ENCODE assay signal across 8 mouse cellular contexts in genomic region chr9:72628591-72628990, GRCm38 (mm10). TPM values are rescaled to one million over a fixed set of nuclear protein-coding genes. Genes with fewer than 3 reads are reported as not detected.
DNase-seq lines count a peak whose midpoint lies in the region; ATAC-seq and TF ChIP-seq lines count a peak whose summit lies in the region.

No protein-coding gene starts in this region.

- H3K36me3 ChIP-seq in intestine, embryonic 14.5 days (ENCODE audit: control insufficient read depth, insufficient read depth, low read length) = no peaks in the 10 kb centered on the region
- no peaks in the 10 kb centered on the region for H3K36me3 ChIP-seq in intestine, postnatal 0 days (ENCODE audit: control insufficient read depth, insufficient read depth)
- H3K36me3 ChIP-seq in heart, adult 2 months (ENCODE audit: control insufficient read depth, insufficient read depth, low read length) = peaks cover 6% of the 10 kb centered on the region

- no peaks in the 10 kb centered on the region for H3K79me2 ChIP-seq in heart, adult 2 months (replicated peaks; ENCODE audit: control insufficient read depth, insufficient read depth, low read length)

- no peak overlapping the region for H3K9ac ChIP-seq in intestine, embryonic 14.5 days (ENCODE audit: low read length)
- no peak overlapping the region for H3K9ac ChIP-seq in intestine, postnatal 0 days (ENCODE audit: low read depth, low read length)
- no peak overlapping the region for H3K9ac ChIP-seq in heart, adult 2 months (ENCODE audit: low read depth, low read length)

- 0 out of 2 replicates have a peak, but pooled peaks have one; percentile 55 for ATAC-seq in intestine, embryonic 14.5 days (replicated peaks; ENCODE audit: low FRiP score, low TSS enrichment, low read depth)
- ATAC-seq in intestine, postnatal 0 days = no peak

- H3K4me2 ChIP-seq in intestine, embryonic 14.5 days (ENCODE audit: low read length) = no peak overlapping the region
- no peak overlapping the region; the same call in 1 of the 2 replicates for H3K4me2 ChIP-seq in intestine, postnatal 0 days (replicated peaks; ENCODE audit: low read depth)

- H3K27me3 ChIP-seq in intestine, embryonic 14.5 days (replicated peaks; ENCODE audit: control insufficient read depth, insufficient read depth, low read length) = no peaks in the 10 kb centered on the region
- no peaks in the 10 kb centered on the region for H3K27me3 ChIP-seq in intestine, postnatal 0 days (replicated peaks; ENCODE audit: control insufficient read depth, insufficient read depth, low read length)
- H3K27me3 ChIP-seq in heart, adult 2 months (ENCODE audit: control insufficient read depth, insufficient read depth, low read length) = no peaks in the 10 kb centered on the region

- TF ChIP-seq POLR2A in heart, adult 2 months (IDR thresholded peaks at IDR 0.05; ENCODE audit: insufficient read depth, low read depth, low read length) = no peak

- H3K27ac ChIP-seq in intestine, embryonic 14.5 days (ENCODE audit: low read depth) = peak overlapping the region; percentile 44; the same call in 1 of the 2 replicates
- H3K27ac ChIP-seq in intestine, postnatal 0 days (ENCODE audit: low read depth, low read length) = no peak overlapping the region
- H3K27ac ChIP-seq in heart, adult 2 months = peak overlapping the region; percentile 62

- TF ChIP-seq CTCF in intestine, postnatal 0 days (IDR thresholded peaks at IDR 0.05; ENCODE audit: low read depth) = no peak
- TF ChIP-seq CTCF in heart, adult 2 months (IDR thresholded peaks at IDR 0.05) = no peak

- intact Hi-C loops in heart, adult 2 months (cut with DNase I) = no loop called here
- intact Hi-C loops in left cerebral cortex, postnatal 25 days (cut with DNase I) = no loop called here

- no peak for DNase-seq in intestine, embryonic 14.5 days (ENCODE audit: low spot score)
- DNase-seq in Muller cell, postnatal 12 days (ENCODE audit: inconsistent ontology term) = peak; percentile 24
- peak in 1 of 2 experiments; percentile 57 for DNase-seq in heart, adult 2 months
- peak; percentile 33 to 48 for DNase-seq in left cerebral cortex, postnatal 25 days (ENCODE audit: low spot score in 2 of 2)
- no peak for DNase-seq in spleen, adult 12 weeks (ENCODE audit: low spot score)
- no peak for DNase-seq in B cell, adult 2 months
- no peak for DNase-seq in thymus, postnatal 25 days

- 8% methylated on average over 2 of the region's 2 CpGs for WGBS in intestine, embryonic 14.5 days
- 5% methylated on average over 2 of the region's 2 CpGs for WGBS in intestine, postnatal 0 days
- WGBS in heart, adult 2 months = 2% methylated on average over 2 of the region's 2 CpGs

- no peak for TF ChIP-seq EP300 in heart, adult 2 months (IDR thresholded peaks at IDR 0.05; ENCODE audit: insufficient read depth, low read depth, low read length)

- H3K4me1 ChIP-seq in intestine, embryonic 14.5 days (replicated peaks; ENCODE audit: control insufficient read depth, insufficient read depth, low read length) = peaks cover 15% of the 10 kb centered on the region
- H3K4me1 ChIP-seq in intestine, postnatal 0 days (replicated peaks; ENCODE audit: control insufficient read depth, insufficient read depth, low read length) = peaks cover 3% of the 10 kb centered on the region; the same call in 1 of the 2 replicates
- peaks cover 8% of the 10 kb centered on the region for H3K4me1 ChIP-seq in heart, adult 2 months (ENCODE audit: control insufficient read depth, insufficient read depth, low read length)

- no peak overlapping the region for H3K4me3 ChIP-seq in intestine, embryonic 14.5 days (ENCODE audit: low read depth, low read length)
- H3K4me3 ChIP-seq in intestine, postnatal 0 days (ENCODE audit: low read depth, low read length) = no peak overlapping the region
- H3K4me3 ChIP-seq in heart, adult 2 months = no peak overlapping the region

- H3K9me3 ChIP-seq in intestine, embryonic 14.5 days (ENCODE audit: control insufficient read depth, low read length) = no peaks in the 10 kb centered on the region
- H3K9me3 ChIP-seq in intestine, postnatal 0 days (ENCODE audit: control insufficient read depth) = no peaks in the 10 kb centered on the region

RNA-seq across cellular contexts. Expression of gene Nedd4, which starts 33.6 kb away (rescaled TPM):
- 671 and 756 TPM in 2 replicates for polyA plus RNA-seq in intestine, embryonic 14.5 days (2014; fragmentation: Nextera tagmentation; extraction: Ambion mirVana)
- polyA plus RNA-seq in intestine, postnatal 0 days (2015; fragmentation: Nextera tagmentation; extraction: Ambion mirVana) = 142 and 160 TPM in 2 replicates
- 100 to 1,000 TPM; 317 to 357 TPM for total RNA-seq in heart, adult 2 months (2021)
- 129 and 289 TPM in 2 replicates for polyA plus RNA-seq in heart, adult 2 months (2012; rRNA removed)
- total RNA-seq in left cerebral cortex, postnatal 25 days (2021) = 100 to 1,000 TPM; 275 to 288 TPM

Comparison
In these comparisons a context has a peak if more than half of its experiments do, and no peak if none do; other contexts are left out.
1. DNase-seq: peak in Muller cell, postnatal 12 days (single experiment) and left cerebral cortex, postnatal 25 days (2 of 2); none in intestine, embryonic 14.5 days (single experiment), spleen, adult 12 weeks (single experiment), B cell, adult 2 months (0 of 2) and thymus, postnatal 25 days (single experiment).